Mouse (Mus musculus): ENCODE measurements at regions not wholly inside any gene's neighbourhood (a gene's known extent, or its start where the extent isn't known, plus 50 kb on each side); places are given as distances from the start of the nearest gene placed in this dataset.

- no peak for DNase-seq
Measured at GRCm38 (mm10) chr1:77093551-77093950, 421.3 kb downstream of the Epha4 start.

DNA sequence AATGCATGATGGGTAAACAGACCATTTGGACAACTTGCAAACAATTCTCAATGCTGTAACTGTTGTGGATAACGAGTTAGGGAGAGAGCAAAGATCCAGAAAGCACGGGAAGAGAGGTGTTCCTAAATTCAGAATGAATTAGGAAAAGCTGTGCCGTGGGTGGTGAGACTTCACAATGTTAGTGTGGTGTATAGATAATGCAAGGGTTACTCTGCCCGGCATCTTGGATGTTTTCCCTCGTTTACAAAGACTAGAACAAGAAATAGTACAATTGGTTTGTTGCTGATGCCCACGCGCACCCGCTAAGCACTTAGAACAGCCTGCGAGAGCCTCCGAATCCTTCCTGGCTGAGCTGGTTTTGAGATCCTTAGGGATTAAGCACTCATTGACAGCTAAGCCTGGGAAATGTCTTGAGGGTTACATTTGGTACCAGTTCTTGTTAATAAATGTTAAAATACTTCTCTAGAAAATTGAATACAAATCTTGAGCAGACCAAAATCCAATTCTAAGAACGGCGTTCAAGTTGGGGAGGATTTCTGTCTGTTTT lies 413.1 kb downstream of the Epha4 start:
- no peak for DNase-seq

DNA sequence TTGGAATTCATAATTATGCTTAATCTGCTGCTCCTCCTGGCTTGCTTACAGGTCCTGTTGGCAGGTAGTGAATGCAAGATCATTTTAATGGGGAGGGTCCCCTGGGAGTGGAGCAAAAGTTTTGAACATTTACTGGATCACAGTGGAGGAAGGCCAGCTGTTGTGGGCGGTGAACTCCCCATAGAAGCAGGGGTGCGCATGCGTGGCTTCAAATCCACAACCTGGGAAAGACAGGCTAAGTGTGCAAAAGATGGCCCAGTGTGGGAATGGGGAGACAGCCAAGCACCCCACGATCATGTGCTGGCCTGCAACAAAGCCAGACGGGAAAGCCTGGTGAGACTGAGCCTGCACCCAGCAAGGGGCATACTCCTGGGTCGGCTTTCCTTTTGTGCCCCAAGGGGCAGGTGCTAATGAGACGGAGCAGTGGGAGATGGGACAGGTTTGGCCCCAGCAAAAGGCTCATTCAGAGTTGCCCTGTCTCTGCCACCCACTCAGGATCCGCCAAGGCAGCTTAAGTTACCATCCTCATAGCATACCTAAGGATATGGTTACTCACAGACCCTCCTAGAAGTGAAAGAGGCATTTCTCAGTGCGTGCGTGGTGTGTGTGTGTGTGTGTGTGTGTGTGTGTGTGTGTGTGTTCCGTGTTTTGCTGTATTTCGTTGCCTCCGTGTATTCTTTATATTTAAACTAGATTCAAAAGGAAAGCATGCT lies 412.3 kb downstream of the Epha4 start:
- peak; percentile 43 to 58 for DNase-seq

DNA sequence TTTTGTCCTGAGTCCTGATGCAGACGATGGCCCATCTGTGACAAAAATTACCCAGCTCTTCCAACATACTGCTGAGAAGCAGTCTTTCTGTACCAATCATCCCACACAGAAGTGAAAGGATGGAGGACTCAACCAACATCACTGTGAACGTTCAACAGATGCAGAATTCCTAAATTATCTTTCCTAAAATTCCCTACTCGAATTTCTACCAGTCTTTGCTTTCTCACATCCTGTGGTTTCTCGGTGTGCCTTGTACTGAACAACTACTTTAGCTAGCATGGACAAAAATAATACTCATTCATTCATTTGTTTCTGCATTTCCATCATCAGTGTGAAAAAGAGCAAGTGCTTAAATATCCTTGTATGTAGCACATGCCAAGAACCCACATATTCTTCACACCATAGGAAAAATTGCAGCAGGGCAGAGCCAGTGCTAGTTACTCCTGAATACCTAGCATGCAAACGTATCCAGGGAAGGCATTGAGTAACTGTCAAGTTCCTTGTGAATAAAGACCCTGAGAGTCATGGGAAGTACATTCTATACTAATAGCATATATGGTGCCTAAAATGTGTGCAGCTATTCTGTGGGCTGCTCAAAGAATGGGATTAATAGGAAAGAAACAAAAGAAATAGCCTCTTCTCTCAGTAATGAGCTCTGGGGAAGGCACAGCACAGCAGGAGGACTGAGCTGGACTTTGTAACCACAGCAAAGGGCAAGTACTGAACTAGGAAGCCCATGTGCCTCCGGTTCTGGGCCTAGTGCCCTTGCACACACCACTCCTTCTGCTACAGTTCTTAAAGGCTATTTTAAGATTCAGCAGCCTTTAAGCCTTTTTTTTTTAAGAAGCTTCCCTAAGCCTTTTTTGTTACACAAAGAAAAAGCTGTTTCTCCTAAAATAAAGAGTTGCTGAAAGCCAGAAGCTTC lies 404.8 kb downstream of the Epha4 start:
- DNase-seq: peak in 1 of 2 experiments; percentile 5

DNA sequence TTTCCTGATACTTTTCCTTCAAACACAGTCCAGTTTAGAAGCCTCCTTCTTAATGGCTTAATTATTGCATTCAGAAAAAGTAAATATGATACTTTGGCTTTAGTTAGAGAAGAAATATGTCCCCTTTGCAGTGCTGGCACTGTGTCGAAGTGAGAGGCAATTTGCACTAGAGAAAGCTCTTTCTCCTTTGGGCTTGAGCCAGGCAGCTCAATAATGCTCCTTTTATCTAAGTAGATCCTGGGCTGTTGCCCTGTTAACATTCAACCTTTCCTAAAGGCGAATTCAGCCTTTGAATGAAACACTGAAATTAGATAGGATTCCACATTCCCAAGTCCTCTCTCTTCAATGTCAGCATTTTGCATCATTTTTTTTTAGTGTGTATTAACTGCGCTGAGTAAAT lies 386.5 kb downstream of the Epha4 start:
- DNase-seq: no peak

GRCm38 (mm10) chr1:77137663-77138062 lies 377.2 kb downstream of the Epha4 start:
- no peak for DNase-seq

DNA sequence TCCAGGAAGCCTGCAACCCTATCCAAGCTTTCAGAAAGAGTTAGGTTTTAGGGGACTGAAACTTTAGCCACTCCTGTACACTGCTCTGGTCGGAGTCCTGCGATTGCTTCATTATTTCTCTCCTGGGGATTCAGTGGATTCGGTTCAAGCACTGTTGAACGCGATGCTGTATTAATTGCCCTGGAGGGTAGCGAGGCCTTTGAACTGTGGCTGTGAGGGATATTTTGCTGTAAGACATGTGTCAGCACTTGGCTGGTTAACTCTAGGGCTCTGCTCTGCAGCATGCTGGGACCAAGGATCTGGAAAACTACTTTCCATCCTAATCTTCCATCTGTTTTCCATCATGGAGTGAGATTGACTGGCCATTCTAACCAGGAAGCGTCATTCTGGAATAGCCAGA lies 374.0 kb downstream of the Epha4 start:
- DNase-seq: peak in 1 of 2 experiments; percentile 4

DNA sequence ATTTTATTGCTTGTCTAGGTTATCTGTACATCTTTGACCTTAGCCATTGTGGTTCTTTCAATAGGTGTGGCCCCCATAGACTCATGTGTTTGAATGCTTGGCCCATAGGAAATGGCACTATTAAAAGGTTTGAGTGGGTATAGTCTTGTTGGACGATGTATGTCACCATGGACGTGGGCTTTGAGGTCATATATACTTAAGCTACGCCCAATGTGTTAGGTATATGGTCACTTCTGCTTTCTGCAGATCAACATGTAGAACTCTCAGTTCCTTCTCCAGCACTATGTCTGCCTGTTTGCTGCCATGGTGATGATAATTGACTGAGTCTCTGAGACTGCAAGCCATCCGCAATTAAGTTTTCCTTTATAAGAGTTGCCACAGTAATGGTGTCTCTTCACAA lies 366.8 kb downstream of the Epha4 start:
- no peak for DNase-seq

DNA sequence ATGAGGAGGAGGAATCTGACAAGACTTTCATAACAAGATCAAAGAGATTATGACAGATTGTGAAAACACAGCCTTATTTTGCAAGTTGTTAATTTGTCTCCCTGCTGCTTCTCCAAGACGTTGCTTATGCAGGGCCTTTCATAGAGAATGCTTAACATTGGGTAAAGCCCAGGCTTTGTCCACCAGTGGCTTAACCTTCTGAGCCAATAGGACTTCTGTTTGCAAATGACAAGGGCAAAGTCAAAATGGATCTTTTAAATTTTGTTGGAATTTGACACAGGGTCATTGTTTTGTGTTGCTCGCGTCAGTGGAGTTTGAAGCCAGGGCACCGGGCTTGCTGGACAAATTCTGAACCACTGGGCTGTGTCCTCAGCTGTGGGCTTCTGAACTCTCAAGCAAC lies 346.6 kb downstream of the Epha4 start:
- DNase-seq: no peak

DNA sequence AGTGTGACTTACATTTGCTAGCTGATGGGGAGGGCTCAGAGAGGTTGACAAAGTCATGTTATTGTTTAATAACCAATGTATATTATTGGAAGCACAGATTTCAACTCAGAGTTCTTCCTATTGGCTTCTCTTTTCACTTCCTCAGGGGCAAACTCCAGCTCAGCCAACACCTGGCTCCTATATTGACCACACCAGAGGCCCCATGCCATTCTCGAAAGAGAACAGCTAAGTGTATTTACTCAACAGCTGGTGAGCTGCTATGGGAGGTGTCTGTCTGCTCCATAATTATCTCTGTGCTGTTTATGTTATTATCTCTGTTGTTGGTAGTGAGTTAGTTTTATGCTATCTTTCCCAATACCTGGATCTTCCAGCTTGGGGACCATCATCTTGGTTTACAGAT lies 342.4 kb downstream of the Epha4 start:
- DNase-seq: no peak

GRCm38 (mm10) chr1:77174801-77175200 lies 340.1 kb downstream of the Epha4 start:
- no peak for DNase-seq

GRCm38 (mm10) chr1:77175214-77175613 lies 339.7 kb downstream of the Epha4 start:
- no peak for DNase-seq

GRCm38 (mm10) chr1:77176516-77176915 lies 338.4 kb downstream of the Epha4 start:
- DNase-seq: no peak

DNA sequence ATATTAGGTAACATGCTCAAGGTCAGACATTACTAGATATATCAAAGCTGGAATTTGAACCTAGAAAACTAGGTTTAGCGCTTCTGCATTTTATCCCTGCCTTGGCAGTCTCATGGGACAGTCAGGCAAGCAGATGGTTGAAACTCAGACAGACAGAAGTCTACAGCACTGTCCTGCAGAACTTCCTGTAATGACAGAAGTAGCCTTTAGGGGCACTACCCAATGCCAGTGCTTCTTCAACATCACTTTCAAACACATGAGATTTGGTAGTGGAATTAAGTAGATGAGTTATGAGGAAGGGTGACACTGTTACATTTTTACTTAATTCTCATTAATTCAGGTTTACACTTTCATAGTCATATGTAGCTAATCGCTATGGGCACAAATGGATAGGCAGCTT lies 330.9 kb downstream of the Epha4 start:
- peak in 1 of 2 experiments; percentile 3 for DNase-seq

DNA sequence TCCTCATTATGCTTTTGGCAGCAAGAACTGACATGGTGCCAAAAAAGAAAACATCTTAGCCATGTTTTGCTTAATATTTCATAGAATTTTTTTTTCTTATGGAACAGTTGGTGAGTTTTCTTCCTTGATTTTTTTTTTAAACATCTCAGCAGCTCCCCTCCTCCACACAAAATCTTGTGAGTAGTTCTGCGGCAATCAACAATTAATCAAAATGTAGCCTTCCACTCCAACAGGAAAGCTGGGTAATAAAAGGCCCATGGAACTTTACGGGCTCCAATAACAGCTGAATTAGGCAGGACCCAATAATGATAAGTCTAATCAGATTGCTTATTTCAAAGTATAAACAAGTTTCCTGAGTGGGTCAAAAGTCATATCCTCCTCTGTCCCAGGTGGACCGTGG lies 324.7 kb downstream of the Epha4 start:
- DNase-seq: no peak

- DNase-seq: no peak
Measured at GRCm38 (mm10) chr1:77201321-77201917, 313.5 kb downstream of the Epha4 start.

DNA sequence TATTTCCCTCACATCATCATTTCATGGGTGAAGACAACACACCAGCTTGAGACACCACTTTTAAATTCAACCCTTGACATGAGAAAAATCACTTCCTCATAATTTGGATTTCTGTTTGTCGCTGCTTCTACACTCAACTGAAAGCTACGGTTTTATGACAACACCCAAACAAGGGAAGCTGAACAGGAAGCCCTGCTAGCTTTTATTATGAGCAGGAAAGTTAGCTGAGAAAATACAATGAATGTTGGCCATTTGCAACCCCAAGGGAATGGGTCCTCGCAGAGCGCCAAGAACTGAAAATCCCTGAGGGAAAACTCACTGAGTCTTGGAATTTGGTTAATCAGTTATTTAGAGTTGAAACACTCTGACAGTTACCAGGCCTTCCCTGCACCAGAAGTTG lies 311.9 kb downstream of the Epha4 start:
- DNase-seq: no peak

DNA sequence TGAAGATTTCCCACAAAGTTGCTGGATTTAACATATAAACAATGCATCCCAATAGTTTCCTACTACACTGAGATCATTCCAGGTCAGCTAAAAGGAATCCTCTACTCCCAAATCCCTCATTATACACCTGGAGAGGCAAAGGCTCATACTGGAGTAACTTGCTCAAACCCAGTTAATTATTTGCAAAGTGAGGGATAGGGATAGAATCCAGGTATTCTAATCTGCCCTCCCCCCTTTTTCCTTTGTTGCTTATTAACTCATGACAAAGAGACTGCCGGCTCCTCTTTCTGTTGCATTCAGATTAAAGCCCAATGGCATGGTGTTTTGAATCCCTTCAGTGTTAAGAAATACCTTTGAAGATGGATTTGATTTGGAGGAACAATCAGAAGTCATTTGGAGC lies 308.4 kb downstream of the Epha4 start:
- no peak for DNase-seq

DNA sequence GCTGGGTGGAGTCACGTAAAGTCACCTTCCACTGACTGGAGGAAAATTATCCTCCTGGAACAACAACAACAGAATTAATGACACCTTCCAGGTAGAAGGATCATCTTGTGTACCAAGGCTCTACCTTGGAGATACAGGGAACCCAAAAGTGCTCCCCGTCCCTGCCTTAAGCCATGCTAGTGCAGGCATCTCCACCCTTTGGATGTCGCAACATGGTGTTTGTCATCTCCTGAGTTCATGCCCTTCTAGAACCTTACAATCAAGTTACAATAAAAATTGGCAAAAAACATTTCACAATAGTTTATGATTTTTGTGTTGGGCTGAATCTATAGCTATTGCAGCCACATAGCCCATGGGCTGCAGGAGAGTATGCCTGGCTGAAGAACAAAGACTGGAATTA lies 305.5 kb downstream of the Epha4 start:
- DNase-seq: no peak

DNA sequence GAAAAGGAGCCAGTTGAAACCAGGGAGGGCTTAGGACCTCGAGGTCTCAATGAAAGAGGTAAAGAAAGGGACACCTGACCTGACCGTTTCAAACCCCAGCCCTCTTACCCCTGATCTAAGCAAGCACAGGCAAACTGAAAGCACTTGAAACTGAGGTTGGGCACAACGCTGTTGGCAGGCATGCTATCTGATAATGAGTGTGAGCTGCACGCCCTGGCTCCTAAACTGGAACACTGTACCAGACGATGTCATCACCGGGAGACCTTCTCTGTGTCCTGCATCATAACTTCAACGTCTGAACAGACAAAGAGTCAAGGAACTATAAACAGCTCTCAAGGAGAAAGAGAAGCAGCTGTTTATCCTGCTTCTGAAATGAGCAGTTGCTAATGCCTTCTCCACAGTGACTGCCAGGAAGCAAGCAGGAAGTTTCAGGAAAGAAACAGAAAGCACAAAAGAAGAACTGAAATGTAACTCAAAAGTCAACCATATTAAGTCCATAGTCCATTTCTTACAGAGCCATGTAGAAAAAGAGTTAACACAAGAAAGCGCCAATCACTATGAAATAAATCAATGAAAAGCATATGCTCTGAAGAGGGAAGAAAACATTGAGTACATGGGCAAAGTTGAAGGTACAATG lies 301.3 kb downstream of the Epha4 start:
- DNase-seq: no peak

DNA sequence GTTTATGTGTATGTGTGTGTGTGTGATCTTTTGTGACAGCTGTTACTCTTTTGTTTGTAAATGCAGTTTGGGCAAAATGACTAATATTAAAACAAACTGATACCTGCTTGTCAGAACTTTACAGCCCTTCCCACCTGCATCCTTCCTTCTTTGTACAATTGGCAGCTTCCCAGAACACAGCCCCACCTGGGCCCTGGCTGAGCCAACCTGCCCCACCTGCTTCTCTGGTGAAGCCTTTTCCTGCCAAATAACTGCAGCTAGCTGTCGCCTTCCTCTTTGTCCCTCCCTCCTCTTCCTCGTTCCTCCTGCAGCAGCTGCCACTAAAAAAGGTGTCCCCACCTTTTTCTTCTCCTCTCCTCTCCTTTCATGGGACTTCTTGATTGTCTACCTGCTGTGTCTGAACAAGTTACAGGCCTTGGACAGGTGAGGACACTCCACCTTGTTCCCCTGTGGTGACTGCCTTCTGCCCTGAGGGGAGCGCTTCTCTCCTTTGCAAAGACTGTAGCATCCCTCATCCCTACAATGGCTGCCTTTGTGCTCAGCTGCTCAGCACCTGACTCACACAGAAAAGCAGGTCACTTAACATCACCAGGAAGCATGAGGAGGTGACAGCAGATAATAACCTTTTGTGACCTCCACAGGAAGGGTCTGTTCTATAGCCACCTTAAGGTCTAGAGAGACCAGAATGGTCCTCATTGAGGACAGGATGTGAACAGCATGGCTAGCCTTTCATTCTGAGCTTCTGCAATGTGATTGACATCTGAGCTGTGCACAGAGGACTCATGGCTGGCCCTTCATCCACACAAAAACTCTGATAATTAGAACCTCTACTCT lies 295.2 kb downstream of the Epha4 start:
- DNase-seq: peak in 1 of 2 experiments; percentile 13

DNA sequence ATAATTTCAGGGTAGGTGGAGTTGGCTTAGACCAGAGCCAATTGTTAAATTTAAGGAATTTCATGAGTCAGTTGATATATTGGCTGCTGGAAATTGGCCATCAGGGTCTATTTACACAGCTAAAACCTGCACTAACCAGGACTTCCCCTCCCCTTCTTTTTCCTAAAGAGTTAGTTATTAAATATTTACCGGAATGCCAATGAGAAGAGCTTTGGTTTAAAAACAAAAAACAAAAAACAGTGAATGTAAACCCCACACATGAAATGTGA lies 294.6 kb downstream of the Epha4 start:
- DNase-seq: no peak
